Mouse (Mus musculus) C2C12 (cell line): ENCODE measurements around the gene Tbc1d19. TPM values are rescaled to one million over a fixed set of nuclear protein-coding genes. Genes with fewer than 3 reads are reported as not detected.

Experiments used
- H3K27me3 ChIP-seq: one replicate; pipeline ENCODE4 v1.6.1; 2011; ENCODE audit not compliant: control insufficient read depth, insufficient read depth, insufficient read length
- H3K36me3 ChIP-seq: one replicate; pipeline ENCODE4 v1.6.1; 2011; ENCODE audit not compliant: control insufficient read depth, insufficient read depth
- H3K4me3 ChIP-seq: one replicate; pipeline ENCODE4 v1.5.1; 2011; ENCODE audit warnings: mild to moderate bottlenecking, control low read depth; ENCODE audit not compliant: poor library complexity, insufficient read depth, severe bottlenecking
- H3K79me2 ChIP-seq: one replicate; pipeline ENCODE4 v1.6.1; 2011; ENCODE audit not compliant: control insufficient read depth, insufficient read depth
- H3K79me3 ChIP-seq: one replicate; pipeline ENCODE4 v1.6.1; 2011; ENCODE audit warnings: low read depth, control low read depth
- H3ac ChIP-seq: one replicate; pipeline ENCODE3; 2011; ENCODE audit warnings: low read depth; ENCODE audit not compliant: control insufficient read depth, insufficient read length
- CEBPB ChIP-seq: IDR thresholded peaks from one replicate; pipeline ENCODE4 v1.6.1; 2011; ENCODE audit warnings: low read depth, mild to moderate bottlenecking, control low read depth, moderate library complexity
- CTCF ChIP-seq: IDR thresholded peaks from one replicate; pipeline ENCODE4 v1.5.1; 2011; ENCODE audit not compliant: control insufficient read depth, insufficient read depth, insufficient read length
- FOSL1 ChIP-seq: IDR thresholded peaks from one replicate; pipeline ENCODE4 v1.8.0; 2011; ENCODE audit warnings: mild to moderate bottlenecking, low read length; ENCODE audit not compliant: poor library complexity, insufficient read depth, severe bottlenecking
- MAX ChIP-seq: IDR thresholded peaks from one replicate; pipeline ENCODE4 v1.6.1; 2011; ENCODE audit warnings: mild to moderate bottlenecking, control low read depth
- MYOD1 ChIP-seq: IDR thresholded peaks from one replicate; pipeline ENCODE4 v1.6.1; 2011; ENCODE audit warnings: low read depth; ENCODE audit not compliant: control insufficient read depth, insufficient read length
- MYOG ChIP-seq: IDR thresholded peaks from one replicate; pipeline ENCODE4 v1.6.1; 2011; ENCODE audit not compliant: control insufficient read depth, insufficient read length; ENCODE audit errors: extremely low read depth
- USF1 ChIP-seq: IDR thresholded peaks from one replicate; pipeline ENCODE4 v1.6.1; 2011; ENCODE audit warnings: low read depth, mild to moderate bottlenecking, control low read depth, moderate library complexity
- polyA plus RNA-seq: library from polyadenylated mRNA; unstranded; fragments of >200 nt; fragmentation: generic; extraction: Trizol; gene quantifications from one replicate; pipeline ENCODE4 v1.2.1, GENCODE M21; 2012; ENCODE audit warnings: missing spikeins

Gene Tbc1d19
- polyA plus RNA-seq, 1 experiment, result 10.4 TPM

DNA sequence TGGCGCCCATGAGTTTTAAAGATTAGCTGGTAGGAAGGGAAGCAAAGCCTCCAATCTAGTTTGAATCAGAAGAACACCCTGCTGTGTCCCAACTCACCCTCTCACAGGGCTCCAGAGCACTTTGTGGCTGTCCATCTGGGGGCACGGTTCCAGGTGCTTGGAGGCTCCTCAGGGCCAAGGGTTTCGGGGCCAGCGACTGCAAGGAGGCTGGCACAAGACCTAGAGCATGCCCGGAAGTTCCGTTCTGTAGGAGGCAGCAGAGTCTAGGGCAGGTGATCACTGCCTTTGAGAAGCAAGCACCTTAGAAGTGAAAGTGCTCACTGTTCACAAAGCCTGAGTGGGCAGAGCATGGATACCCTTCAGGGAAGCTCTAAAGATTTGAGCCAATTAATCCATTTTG lies 120.4 kb downstream of the Tbc1d19 start:
- no peak overlapping the region for H3K4me3 ChIP-seq
- no peaks in the 10 kb centered on the region for H3K27me3 ChIP-seq
- no peaks in the 10 kb centered on the region for H3K79me2 ChIP-seq
- no peaks in the 10 kb centered on the region for H3K36me3 ChIP-seq
- H3ac ChIP-seq, result no peak overlapping the region
- no peak for TF ChIP-seq CTCF
- TF ChIP-seq MYOG, result no peak
- TF ChIP-seq USF1, result no peak
- H3K79me3 ChIP-seq, result no peaks in the 10 kb centered on the region

DNA sequence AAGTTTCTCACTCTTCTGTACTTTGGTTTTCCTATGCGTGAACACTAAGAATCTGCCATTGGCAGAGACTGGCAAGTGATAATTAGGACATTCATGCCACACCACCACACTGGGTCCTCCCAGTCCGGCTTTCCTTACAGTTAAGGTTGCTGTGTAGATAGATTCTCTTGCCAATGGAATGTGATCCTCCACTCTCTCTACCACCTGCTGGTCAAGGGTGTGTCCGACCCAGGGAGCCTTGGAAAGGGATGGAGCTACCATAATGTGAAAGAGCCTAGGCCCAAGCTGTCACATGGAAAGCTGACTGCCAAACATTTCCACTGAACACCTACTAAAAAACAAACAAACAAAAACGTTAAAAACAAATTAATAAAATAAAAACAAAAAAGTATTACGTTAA lies 121.6 kb downstream of the Tbc1d19 start:
- Histone ChIP-seq H3K4me3 (no peak overlapping the region), H3K79me3 (no peaks in the 10 kb centered on the region), H3ac (no peak overlapping the region), H3K79me2 (no peaks in the 10 kb centered on the region), H3K27me3 (no peaks in the 10 kb centered on the region), H3K36me3 (no peaks in the 10 kb centered on the region)
- TF ChIP-seq CTCF (no peak), MAX (no peak), MYOG (no peak), CEBPB (no peak), FOSL1 (no peak), MYOD1 (no peak), USF1 (no peak)

DNA sequence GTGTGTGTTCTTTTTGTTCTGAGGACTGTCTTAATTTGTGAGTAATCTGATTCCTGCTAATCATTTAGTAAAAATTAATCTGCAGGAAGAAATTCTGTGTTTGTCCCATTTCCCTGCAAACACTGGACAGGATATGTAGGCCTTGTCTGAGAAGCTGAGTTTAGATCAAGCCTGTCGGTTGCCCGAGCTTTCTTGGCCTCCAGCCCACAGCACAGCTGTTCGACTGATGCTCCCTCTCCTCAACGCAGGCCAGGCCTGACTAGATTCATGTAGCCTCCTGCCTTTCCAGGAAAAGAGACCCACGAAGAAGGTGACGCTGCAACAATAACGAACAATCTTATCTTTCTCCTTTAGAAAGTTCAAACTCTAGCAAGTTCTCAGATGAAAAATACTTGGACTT lies 124.2 kb downstream of the Tbc1d19 start:
- H3K36me3 ChIP-seq, result no peaks in the 10 kb centered on the region
- H3K79me2 ChIP-seq, result no peaks in the 10 kb centered on the region
- H3K79me3 ChIP-seq, result no peaks in the 10 kb centered on the region
- H3K4me3 ChIP-seq, result no peak overlapping the region
- TF ChIP-seq FOSL1 (no peak), MAX (no peak), MYOD1 (no peak), CEBPB (no peak), MYOG (no peak), CTCF (no peak), USF1 (no peak)
- H3K27me3 ChIP-seq, result no peaks in the 10 kb centered on the region
- H3ac ChIP-seq, result no peak overlapping the region

DNA sequence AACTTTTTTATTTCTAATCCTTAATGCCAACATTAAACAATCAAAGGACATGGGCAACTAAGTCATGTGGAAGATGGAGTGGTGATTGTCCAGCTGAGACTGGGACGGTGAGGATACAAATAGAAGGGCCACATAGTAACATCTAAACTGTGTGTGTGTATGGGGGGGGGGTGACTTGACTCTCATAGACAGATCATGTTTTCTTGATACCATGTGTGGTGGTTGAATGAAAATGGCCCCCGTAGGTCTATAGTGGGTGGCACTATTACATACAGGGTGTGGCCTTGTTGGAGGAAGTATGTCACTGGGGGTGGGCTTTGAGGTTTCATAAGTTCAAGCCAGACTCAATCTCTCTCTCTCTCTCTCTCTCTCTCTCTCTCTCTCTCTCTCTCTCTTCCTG lies 124.6 kb downstream of the Tbc1d19 start:
- Histone ChIP-seq H3K79me2 (no peaks in the 10 kb centered on the region), H3K27me3 (no peaks in the 10 kb centered on the region), H3ac (no peak overlapping the region), H3K36me3 (no peaks in the 10 kb centered on the region), H3K79me3 (no peaks in the 10 kb centered on the region), H3K4me3 (no peak overlapping the region)
- no peak for TF ChIP-seq CTCF
- TF ChIP-seq FOSL1, result no peak
- TF ChIP-seq MYOG, result no peak
- no peak for TF ChIP-seq CEBPB
- no peak for TF ChIP-seq MYOD1
- no peak for TF ChIP-seq USF1
- TF ChIP-seq MAX, result no peak

DNA sequence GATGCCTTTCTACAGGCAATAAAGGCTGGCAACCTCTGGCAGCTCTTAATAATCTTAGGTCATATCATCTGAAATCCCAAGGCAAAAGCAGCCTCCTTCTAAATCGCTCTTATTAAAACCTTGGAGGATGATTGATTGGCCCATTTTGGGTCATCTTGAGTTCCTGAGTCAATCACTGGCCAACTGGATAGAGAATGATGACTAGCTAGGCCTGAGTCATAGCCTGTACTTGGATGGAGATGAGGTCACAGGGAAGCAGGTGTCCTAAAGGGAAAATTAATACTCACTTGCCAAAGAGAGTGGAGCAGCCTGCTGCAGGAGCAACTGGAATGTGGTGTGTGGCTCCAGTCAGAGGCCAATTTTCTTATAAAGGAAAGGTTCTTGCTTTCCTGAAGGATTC lies 125.4 kb downstream of the Tbc1d19 start:
- H3K79me2 ChIP-seq, result no peaks in the 10 kb centered on the region
- TF ChIP-seq MYOD1 (peak; percentile 87), MAX (no peak)
- H3K27me3 ChIP-seq, result no peaks in the 10 kb centered on the region
- H3K79me3 ChIP-seq, result no peaks in the 10 kb centered on the region
- no peak overlapping the region for H3ac ChIP-seq
- H3K4me3 ChIP-seq, result no peak overlapping the region
- no peaks in the 10 kb centered on the region for H3K36me3 ChIP-seq

DNA sequence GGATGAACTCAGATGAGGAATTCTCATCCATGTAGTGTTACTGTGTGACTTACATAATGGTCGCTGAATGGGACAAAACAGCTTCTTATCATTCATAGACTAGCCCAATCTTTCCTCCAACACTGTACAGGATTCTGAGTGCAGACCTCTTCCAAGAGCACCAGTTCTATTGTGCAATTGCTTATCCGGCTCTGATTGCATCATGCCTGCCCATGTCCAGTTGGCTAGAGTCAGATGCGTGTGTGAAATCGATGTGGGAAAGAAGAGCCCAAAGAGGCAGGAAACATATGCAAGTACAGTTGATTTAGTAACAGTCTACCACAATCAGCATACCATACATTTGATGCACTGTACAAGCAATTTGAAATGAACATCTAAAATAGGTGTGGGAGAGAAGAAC lies 127.8 kb downstream of the Tbc1d19 start:
- Histone ChIP-seq H3K36me3 (no peaks in the 10 kb centered on the region), H3ac (no peak overlapping the region), H3K4me3 (no peak overlapping the region), H3K27me3 (no peaks in the 10 kb centered on the region), H3K79me3 (no peaks in the 10 kb centered on the region), H3K79me2 (no peaks in the 10 kb centered on the region)
- no peak for TF ChIP-seq MAX
- no peak for TF ChIP-seq FOSL1
- TF ChIP-seq MYOD1, result no peak
- TF ChIP-seq CEBPB, result peak; percentile 94
- no peak for TF ChIP-seq CTCF

DNA sequence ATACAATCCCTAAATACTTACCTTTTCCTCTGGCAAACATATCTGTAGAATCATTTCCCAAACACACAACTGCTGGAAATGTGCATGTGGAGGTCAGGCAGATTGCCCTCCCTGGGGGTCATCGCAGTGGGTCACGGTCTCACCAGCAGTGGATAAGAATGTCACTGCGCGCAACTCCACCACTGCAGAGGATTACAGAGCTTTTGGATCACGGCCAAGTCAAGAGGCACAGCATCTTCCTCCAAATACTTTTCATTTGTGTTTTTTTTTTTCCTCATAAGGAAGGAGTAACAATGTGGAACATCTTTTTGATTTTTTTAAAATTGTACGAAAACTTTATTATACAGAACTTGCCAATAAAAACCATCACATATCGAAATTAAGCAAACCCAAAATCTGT lies 129.6 kb downstream of the Tbc1d19 start:
- Histone ChIP-seq H3K79me2 (no peaks in the 10 kb centered on the region), H3K79me3 (no peaks in the 10 kb centered on the region), H3ac (no peak overlapping the region), H3K36me3 (no peaks in the 10 kb centered on the region), H3K27me3 (no peaks in the 10 kb centered on the region), H3K4me3 (no peak overlapping the region)
- TF ChIP-seq MYOD1, result no peak
- no peak for TF ChIP-seq USF1
- TF ChIP-seq CEBPB, result no peak
- no peak for TF ChIP-seq FOSL1
- TF ChIP-seq CTCF, result no peak
- TF ChIP-seq MYOG, result no peak
- no peak for TF ChIP-seq MAX
